Mouse (Mus musculus): ENCODE data around the gene Lmbr1l.

Lmbr1l gene

DNA sequence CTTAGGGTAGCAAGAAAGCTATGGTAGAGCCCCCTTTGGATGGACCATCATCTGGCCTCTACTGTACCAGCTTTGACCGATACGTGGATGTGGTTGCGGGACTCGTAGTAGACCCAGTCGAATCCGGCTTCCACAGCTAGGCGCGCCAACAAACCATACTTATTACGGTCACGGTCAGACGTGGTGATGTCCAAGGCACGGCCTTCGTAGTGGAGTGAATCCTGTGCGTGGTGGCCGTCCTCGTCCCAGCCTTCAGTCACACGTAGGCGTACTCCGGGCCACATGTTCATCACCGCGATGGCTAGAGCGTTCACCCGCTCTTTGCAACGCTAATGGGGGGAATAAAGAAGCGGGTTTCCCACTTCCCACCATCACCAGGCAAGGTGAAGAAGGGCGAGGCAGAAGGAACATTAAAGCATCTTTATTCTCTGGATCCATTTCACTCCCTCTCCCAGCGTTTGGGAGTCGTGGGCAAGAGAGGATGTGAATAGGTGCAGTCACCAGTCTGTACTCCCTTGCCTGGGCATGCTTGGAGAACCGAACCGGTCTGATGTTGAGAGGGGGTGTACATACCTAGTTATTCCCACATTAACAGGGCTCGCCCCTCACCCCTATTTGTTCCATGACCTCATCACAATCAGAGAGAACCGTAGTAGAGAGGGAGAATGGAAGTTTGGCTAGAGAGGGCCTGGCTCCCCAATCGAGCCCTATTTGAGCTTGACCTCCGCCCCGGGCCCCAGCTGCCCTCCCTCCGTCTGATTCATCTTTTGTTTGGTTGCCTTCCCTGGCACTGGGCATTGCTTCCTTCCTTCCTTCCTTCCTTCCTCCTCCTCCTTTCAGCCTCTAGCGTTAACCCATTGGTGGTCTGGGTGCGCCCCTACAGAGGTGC is 23.0 kb downstream of the Lmbr1l start:
- DNase-seq: no peak

DNA sequence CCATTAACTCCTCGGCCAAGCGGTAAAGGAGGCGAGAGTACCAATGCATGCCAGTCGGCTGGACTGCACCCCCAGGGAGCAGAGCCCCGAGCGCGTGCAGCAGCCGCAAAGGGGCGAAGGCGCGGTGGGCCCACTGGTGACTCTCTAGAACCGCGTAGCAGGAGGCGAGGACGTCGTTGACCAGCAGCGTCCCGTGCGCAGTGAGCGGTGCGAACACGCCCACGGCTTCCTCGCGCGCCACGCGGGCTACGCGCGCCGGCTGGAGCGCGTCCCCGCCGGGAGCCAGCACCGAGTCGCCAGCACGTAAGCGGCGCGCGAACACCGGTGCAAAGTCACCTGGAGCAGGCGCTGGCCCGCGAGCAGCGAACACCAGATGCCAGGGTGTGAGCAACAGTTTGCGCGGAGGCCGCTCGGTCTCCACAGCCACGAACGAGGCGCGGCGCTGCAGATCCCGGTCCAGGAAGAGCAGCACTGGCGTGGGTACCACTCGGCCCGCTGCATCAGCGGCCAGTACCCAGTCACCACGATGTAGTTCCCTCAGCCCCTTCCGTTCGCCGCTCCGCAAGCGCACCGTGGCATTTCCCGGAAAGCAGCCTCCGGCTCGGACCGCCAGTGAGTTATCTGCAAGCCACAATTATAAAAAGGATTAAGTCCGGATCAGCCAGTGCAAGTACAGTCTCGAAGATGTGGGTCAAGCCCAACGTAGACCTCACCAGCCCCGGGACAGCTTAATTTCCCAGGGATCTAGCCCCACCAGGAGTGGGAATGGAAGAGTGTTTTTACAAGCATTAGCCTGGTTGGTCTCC is 23.9 kb downstream of the Lmbr1l start, which contains the start of gene Rhebl1:
TSS of gene Rhebl1 (minus strand) at position 601 of the 806 bp plus-strand sequence.
- peak; percentile 20 to 31 for DNase-seq

DNA sequence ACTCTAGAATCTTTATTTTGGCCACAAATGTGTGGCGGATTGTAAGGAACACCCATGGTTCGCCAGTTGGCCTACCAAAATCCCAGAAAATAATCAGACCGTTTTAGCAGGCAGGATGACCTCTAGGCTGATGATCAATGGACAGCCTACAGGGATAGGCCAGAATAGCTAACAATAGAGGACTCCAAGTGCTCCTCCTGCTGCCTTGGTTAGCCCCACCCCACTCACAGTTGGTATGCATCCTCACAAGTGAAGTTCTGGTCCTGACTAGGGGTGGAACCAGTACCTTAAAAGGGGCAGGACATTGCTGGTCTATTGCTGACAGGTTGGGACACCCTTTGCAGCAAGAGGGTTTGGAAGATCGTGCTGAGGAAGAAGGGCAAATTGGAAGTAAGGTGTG is 25.0 kb downstream of the Lmbr1l start:
- no peak for DNase-seq

DNA sequence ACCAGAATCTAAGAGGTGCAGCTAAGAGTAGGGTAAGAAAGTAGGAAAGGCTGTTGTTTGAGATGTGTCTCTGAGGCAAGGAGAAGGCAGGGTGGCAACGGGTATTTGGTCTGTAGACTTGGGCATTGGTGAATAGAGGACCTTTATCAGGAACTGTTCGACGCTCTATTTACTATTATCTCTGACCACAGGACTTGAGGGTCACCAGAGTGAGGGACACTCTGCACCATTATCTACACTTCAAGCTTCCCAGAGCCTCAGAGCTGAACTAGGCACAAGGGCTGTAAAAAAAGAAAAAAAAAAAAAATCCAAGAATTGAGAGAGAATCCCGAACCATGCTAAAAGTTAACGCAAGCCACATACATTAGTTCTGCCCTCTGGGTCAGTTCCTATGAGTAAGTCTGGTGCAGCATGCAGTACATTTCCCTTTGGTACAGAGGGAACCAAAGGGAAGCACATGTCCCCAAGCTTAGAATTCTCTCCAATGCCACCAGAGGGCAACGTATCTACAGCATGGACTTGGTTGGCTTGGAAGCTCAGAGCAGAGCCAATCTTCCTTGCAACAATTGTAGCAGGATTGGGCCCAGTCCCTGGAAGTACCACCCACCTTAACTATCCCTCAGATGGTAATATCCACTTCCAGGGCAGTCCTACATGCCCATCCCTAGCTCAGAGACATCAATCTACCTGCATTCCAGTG is 26.0 kb downstream of the Lmbr1l start:
- peak in 1 of 2 experiments; percentile 41 for DNase-seq

DNA sequence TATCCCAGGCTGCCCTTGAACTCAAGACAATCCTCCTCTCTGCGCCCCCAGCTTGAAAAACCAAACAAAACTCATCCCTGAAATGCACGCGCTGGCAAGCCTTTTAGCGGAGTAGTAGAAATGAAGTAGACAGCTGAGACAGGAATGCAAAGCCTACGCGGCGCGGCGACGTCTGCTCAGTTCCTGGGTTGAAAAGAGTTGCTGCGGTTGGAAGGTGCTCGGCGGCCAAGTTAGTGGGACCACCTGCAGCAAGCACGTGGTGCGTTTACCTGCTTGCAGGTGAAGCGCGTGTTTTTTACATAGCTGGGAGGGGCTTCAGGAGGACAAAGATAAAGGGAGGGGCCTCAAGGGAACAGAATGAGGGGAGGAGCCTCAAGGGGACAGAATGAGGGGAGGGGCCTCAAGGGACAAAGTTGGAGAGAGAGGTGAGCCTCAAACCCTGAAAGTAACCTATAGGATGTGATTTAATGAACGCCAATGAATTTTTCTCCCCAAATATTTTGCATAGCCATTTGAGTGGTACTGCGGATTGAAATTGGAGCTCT is 26.8 kb downstream of the Lmbr1l start:
- DNase-seq: no peak

DNA sequence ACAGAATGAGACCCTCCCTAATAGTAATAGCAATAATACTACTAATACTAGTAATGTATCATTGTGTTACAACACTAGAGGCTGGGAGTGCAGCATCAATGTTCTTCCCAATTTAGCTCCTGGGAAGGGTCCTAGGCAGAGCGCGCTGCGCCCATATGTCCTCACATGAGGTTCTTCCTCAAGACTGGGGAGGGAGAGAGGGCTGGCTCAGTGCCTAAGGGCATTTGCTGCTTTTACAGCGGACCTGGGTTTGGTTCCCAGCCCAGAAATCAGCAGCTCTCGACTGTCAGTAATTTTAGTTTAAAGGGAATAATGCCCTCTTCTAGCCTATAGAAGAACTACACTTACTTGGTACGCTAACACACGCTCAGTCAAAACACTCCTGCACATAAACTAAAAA is 30.5 kb downstream of the Lmbr1l start:
- no peak for DNase-seq

DNA sequence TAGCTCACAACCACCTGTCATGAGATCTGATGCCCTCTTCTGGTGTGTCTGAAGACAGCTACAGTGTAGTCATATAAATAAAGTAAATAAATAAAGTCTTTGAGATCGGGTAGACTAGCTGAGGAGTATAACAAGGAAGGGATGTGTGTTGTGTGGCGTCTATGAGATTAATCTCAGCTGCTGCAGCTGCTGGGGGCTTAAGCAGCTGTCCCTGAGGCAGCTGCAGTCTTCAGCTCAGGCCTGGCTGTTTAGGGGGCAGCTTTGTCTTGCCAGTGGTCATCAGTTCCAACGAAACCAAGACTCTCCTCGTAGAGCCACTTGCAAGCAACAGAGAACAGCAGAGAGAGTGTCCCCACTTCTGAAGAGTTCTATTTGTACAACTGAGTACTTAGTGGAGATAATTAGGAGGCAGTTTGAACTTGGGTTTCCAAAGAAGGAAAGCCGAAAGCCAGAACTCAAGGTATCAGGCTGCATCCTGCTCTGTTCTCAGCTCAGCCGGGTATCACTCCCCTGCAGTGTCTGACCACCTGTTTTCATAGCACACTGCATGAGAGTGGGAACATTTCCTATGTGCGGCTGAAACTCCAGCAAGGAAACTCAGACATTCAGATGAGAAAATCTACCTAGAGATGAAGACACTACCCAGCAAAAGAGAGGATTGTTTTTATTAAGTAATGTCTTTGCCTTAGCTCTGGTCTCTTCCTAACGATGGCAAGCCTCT is 31.2 kb downstream of the Lmbr1l start:
- no peak for DNase-seq

DNA sequence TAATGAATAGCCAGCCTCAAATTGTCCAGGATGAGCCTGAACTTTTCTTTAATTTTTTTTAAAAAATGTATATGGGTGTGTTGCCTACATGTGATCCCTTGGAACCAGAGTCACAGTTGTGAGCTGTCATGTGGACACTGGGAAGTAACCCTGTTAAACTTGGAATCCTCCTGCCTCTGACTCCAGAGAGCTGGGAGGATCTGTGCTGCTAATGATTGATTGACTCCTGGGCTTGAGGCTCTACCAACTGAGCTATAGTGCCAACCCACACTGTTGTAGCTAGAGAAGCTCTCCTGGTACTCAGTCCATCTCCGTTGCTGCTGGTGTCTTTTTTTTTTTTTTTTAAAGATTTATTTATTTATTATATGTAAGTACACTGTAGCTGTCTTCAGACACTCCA is 33.9 kb downstream of the Lmbr1l start:
- DNase-seq: no peak

DNA sequence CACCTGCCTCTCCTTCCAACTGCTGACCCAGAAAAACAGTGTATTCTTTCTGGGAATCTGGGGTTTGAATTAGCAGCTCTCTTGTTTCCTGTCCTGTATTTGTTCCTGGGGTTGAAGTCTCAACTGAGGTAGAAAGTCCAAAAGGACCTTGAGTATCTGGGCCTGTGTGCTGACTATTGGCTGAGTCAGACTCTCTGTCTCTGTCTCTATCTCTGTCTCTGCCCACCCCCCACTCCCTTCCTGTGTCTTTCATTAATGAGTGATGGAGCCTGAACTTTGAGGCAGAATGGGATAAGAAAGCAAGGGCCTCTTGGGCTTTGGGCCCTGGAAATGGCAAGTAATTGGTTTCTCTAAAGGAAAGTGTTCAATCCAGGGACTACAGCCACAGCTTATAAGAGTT is 34.4 kb downstream of the Lmbr1l start:
- no peak for DNase-seq

DNA sequence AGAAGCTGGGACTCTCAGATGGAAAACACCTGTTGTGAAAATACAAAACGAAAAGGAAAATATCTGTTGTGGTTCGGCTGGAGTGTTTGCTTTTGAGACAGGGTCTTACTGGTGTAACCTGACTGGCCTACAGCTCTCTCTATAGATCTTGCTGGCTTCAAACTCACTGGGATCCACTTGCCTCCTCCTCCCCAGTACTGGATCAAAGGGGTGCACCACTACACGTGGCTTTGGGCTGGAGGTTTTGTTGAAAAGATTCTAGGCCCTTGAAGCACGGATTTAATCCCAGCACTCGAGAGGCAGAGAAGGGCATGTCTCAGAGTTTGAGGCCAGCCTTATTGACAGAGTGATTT is 36.4 kb downstream of the Lmbr1l start:
- no peak for DNase-seq

DNA sequence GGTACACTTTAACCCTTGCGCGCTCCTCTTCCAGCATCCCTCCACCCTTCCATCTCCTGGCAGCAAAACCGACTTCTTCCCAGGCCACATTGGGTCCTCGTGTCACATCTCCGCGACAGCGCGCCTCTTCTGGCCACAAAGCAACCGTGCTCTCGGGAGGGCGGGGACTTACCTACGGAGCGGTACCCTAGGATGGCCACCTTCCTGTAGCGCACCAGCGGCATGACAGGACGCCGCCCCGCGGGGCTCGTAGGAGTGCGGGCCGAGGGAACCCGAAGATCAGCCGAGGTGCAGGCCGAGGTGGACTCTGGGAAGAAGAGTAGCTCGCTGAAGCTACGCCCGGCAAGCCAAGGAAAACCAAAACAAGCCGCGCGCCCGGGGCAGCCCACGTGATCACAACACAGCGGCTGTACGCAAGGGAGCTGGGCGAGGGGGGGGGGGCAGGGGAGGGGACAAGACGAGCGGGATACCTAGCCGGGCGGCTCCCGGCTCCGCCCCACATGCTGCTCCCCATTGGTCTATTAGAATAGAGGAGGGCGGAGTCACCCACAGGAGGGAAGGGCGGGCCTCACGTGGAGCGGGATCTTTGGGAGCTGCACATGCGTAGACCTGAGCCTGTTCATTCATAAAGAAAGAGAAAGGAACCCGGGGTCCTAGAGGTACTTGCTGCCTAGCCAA is 36.9 kb downstream of the Lmbr1l start:
- peak; percentile 89 to 95 for DNase-seq

DNA sequence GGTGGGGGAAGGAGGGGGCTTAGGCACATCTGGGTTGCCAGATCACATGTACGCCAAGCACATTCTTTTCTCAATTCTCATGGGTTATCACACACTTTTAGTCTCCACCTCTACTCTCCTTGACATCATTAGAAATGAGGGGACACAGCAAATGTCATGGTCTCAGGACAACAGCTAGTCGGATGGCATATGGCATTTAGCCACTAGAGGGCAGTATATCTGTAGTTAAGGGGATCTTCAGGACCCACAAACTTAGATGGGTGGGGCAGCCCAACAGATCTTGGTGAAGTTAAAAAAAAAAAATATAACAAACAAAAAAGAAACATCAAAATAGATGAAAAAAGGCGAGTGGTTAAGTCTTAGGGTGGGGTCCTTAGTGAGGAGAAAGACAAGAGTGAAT is 40.7 kb downstream of the Lmbr1l start:
- peak; percentile 28 to 39 for DNase-seq

DNA sequence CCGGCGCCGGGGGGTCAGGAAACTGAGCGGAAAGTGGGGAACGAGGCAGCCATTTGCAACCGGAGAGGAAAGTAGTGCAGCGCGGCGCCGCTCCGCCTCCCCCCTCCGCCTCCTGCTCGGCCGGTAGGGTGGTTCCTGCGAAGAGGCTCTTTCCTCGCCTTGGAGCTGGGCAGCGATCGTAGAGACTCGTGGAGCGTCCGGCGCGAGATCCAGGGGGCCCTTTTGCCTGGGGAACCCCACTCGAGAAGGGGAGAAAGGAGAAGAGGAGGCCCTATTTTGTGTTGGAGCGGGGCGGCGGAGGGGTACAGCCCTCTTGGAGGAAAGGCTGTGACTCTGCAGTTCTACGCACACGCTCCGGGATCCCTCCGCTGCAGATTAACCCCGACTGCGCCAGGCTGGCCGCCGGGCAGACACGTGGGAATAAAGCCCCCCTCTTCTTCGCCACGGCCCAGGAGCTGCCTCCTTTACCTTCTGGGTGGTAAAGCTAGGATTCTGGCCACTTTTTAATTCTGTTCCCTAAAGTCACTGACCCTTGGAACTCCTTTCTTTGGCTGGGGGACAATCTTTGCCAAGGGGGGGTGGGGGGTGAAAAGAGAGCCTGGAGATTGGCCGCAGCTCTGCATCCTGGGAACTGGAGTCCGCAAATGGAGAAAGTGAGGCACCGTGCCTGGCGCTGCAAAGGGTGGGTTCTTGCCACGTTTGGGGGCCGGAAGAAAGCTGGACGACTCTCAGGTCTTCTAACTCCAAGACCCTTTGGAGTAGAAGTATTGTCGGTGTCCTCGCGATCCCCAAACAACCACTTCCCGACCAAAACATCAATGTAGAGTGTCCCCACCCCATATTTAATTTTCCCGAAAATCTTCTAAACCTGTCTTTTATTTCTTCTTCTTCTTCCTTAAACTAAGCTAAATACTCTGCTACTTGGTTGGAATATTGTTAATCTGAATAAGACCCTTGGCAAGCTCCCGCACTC is 45.8 kb downstream of the Lmbr1l start:
- peak; percentile 92 to 93 for DNase-seq

DNA sequence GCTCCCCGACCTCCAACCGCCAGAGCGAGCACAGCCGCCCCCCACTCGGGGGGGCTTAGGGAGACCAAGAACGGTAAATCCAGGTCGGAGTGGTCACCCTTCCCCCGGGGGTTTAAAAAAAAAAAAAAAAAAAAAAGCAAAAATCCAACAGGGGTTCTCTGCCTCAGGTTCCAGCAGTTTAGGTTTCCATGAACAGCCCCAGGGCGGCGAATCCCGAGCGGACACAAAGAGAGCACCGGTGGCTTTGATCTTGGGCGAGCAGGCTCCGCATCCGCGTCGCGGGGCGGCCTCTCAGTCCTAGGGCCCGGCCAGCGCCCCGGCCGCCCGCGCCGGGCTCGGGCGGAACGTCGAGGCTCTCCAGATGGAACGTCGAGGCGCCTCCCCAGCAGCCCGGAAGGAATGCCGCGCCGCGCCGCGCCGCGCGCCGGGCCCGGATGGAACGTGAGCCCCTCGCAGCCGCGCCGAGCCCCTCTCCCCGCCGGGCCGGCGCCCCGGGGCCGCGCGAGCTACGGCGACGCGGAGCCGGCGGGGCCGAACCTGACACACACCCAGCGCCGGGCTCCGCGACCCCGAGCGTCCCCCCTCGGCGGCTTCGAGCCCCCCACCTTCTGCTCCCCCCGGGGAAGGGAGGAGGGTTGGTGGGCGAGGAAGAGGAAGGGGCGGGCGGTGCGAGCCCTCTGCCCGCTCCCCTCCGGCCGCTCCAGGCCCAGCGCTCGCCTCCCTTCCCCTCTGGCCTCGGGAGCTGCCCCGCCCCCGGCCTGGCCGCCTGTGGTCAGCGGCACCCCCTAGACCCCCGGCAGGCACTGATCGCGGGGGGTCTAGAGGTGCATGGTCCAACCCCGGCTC is 46.7 kb downstream of the Lmbr1l start, which contains the start of gene Kmt2d:
TSS of gene Kmt2d (minus strand) at position 135 of the 846 bp plus-strand sequence.
- DNase-seq: no peak

DNA sequence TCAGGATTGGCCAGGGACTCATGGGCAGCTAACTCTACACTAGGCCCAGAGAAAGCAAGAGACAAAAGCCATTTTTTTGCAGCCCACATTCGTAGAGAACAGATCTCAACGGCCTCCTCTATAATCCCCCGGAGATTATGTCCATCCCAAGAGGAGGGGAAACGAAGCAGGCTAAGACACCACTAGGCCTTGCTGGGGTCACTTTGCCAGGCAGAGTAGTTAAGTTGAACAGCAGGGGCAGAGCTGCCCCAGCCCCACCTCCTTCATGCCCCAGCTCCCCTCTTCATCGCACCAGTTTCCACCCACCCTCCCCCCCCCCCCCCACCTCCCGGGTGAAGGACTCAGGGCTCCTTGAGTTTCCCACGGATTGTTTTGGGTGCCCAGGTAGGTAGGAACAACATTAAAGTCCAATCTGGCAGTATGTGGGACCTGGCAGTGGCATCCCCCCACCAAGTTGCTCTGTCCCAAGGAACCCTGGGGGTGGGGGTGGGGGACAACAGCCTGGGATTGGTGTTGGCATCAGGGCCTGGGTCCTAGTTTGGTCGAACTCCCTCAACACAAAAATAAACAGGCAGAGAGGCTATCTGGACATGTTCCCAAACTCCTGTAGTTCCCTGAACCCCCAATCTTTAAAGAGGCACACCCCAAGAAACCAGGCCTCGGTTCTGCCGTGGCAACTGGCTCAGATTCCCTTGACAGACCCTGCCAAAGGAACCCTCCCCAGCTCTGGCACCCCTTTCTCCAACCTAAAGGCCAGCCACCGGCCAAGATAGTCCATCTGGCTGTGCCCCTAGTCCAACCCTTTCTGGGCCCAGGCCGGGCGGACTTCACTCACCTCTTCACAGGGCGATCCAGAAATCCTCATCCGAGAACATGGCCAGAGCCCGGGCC is 47.6 kb downstream of the Lmbr1l start:
- peak; percentile 25 to 59 for DNase-seq

DNA sequence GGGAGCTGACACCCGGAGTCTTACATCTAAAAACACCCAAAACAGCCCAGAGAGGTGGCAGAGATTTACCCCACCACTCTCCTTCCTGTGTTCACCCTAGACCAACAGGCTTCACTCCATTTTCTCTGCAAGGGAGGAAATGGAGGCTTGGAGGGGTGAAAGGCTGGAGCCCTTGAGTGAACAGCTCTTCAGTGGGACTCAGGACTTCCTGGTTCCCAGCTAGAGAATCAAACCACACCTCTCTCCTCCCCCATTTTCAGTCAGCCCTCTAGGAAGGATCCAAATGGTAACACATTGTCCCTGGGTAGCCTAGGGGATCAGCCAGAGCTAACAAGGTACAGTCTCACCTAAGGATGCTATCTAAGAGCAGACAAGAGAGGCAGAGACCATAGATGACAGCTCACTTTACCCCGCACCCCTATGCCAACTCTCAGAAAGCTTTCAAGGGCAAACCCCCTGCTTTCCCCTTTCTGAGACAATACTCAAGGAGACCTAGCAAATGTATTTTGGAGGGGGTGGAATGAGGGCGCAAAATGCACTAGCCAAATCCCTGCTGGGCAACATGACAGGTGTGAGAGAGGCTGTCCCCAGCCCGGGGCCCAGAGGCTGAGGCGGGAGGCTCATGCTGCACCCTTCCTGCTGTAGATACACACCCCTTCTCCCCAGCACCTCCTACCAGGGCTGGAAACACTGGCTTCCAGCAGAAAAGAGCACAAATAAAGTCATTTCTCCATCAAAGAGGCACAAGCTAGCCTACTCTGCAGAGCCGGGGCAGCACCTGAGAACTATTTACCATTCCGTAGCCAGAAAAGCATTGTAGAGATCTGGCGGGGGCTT is 48.5 kb downstream of the Lmbr1l start:
- peak in 1 of 2 experiments; percentile 37 for DNase-seq

DNA sequence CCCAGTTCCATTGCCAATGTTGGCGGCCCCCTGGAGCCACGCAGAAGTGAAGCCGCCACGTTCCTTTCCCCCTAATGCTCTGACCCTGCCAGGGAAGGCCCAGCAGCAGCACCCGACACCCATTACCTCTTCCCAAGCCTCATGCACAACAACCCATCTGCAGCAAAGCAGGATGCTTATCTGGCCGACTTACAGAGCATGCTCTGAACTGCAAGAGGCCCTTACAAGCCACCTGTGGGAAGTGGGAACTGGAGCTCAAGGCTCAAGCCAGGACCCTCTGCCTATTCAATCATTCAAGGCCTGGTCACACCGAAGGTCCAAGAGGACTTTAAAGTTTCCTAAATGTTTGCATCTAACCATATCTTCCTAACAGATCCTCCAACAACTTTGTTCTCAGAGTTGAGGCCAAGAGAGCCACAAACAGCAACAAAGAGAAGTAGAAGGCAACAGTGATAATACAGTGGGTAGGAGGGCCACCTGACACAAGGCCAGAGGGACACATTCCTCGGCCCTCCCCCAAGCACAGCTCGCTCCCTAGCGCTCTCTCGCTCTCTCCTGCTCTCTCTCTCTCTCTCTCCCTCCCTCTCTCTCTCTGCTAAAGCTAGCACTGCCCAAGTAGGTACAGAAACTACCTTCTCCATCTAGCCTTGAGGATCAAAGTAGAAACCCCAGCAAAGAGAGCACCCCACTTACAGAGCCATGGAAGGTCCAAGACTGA is 49.5 kb downstream of the Lmbr1l start:
- peak in 1 of 2 experiments; percentile 15 for DNase-seq
